Mouse (Mus musculus) mature B cell (primary cell): ENCODE data around the gene Gm49361.
"Not testable (repeated sequence)": the region's sequence is repeated elsewhere in the genome, so short reads cannot be mapped to it uniquely, and the experiment has no call there.

Experiments
- in situ Hi-C: fragments of 300-500 bp; cut with MboI; formaldehyde crosslinking; loops from 2 replicates; pipeline ENCODE4 v1.14.3; 2019

The Gm49361 gene

GRCm38 (mm10) chr14:57690681-57691080 is 55.2 kb downstream of the Gm49361 start:
- in situ Hi-C loops, result no loop called here

DNA sequence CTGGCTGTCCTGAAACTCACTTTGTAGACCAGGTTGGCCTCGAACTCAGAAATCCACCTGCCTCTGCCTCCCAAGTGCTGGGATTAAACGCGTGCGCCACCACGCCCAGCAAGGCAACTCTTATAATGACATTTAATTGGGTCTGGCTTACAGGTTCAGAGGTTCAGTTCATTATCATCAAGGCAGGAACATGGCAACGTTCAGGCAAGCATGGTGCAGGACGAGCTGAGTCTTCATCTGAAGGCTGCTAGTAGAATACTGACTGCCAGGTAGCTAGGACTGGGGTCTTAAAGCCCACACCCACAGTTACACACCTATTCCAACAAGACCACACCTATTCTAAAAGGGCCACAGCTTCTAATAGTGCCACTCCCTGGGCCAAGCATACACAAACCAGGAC is 57.8 kb downstream of the Gm49361 start:
- in situ Hi-C loops, result loop anchor here (10.0 kb wide), 1 partner anchor 227 kb away; no protein-coding TSS in a partner anchor

GRCm38 (mm10) chr14:57687441-57687840 is 58.5 kb downstream of the Gm49361 start:
- in situ Hi-C loops, result loop anchor here (10.0 kb wide), 1 partner anchor 227 kb away; no protein-coding TSS in a partner anchor

GRCm38 (mm10) chr14:57686647-57687046 is 59.3 kb downstream of the Gm49361 start:
- in situ Hi-C loops, result loop anchor here (10.0 kb wide), 1 partner anchor 228 kb away; no protein-coding TSS in a partner anchor

- in situ Hi-C loops, result loop anchor here (10.0 kb wide), 1 partner anchor 230 kb away; no protein-coding TSS in a partner anchor
Measured at GRCm38 (mm10) chr14:57684579-57684978, 61.3 kb downstream of the Gm49361 start.

GRCm38 (mm10) chr14:57682751-57683150 is 63.2 kb downstream of the Gm49361 start:
- in situ Hi-C loops, result loop anchor here (10.0 kb wide), 1 partner anchor 232 kb away; no protein-coding TSS in a partner anchor

- in situ Hi-C loops, result loop anchor here (10.0 kb wide), 1 partner anchor 235 kb away; no protein-coding TSS in a partner anchor
Measured at GRCm38 (mm10) chr14:57679958-57680535, 65.9 kb downstream of the Gm49361 start.

DNA sequence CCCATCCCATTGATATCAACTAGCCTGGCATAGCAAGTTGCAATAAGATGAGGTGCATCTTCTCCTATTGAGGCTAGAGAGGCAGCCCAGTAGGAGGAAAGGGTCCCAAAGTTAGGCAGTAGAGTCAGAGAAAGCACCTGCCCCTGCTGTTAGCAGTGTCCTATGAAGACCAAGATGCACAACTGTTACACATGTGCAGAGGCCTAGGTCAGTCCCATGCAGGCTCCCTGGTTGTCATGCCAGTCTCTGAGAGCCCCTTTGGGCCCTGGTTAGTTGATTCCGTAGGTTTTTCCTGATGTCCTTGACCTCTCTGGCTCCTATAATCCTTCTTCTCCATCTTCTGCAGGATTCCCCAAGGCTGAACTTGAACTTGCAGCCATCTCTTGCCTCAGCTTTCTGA is 66.4 kb downstream of the Gm49361 start:
- in situ Hi-C loops, result no loop called here

- in situ Hi-C loops, result no loop called here
Measured at GRCm38 (mm10) chr14:57675481-57675880, 70.4 kb downstream of the Gm49361 start.

- in situ Hi-C loops, result no loop called here
Measured at GRCm38 (mm10) chr14:57665628-57665950, 80.3 kb downstream of the Gm49361 start.

GRCm38 (mm10) chr14:57664822-57665627 is 80.9 kb downstream of the Gm49361 start, which contains the start of gene Xpo4:
Xpo4 (minus strand) TSS chr14:57665430.
- in situ Hi-C loops, result no loop called here

DNA sequence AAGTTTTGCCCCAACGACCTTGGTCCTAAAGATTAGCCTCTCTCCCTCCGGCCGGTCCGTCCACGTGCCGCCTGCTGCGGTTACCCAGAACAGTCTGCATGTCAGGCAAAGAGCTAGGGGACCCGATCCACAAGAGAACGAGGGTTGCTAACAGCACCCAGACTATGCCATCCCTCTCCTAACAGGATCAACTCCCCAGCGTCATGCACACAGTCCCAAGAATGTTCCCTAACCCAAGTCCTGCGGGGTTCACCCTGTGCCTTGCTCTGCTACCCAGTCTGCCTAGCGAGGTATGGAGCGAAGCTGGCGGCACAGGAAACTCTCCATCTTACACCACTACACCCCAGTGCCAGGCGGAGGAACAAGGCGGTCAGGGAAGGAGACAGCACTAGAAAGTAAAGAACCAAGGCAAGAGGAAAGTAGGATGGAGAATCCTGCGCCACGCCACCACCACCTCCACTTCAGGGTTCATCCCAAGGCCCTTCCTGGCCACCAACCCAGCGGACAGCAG is 81.5 kb downstream of the Gm49361 start:
- in situ Hi-C loops, result no loop called here

- in situ Hi-C loops, result no loop called here
Measured at GRCm38 (mm10) chr14:57663630-57664029, 82.3 kb downstream of the Gm49361 start.

- in situ Hi-C loops, result no loop called here
Measured at GRCm38 (mm10) chr14:57658301-57658700, 87.6 kb downstream of the Gm49361 start.

- in situ Hi-C loops, result no loop called here
Measured at GRCm38 (mm10) chr14:57657500-57657899, 88.4 kb downstream of the Gm49361 start.

- in situ Hi-C loops, result not testable (repeated sequence)
Measured at GRCm38 (mm10) chr14:57656519-57656918, 89.4 kb downstream of the Gm49361 start.

GRCm38 (mm10) chr14:57649501-57649900 is 96.4 kb downstream of the Gm49361 start:
- in situ Hi-C loops, result no loop called here

GRCm38 (mm10) chr14:57646155-57646554 is 99.7 kb downstream of the Gm49361 start:
- in situ Hi-C loops, result no loop called here

GRCm38 (mm10) chr14:57639153-57639552 is 106.8 kb downstream of the Gm49361 start:
- in situ Hi-C loops, result no loop called here

- in situ Hi-C loops, result no loop called here
Measured at GRCm38 (mm10) chr14:57634141-57634540, 111.8 kb downstream of the Gm49361 start.

- in situ Hi-C loops, result no loop called here
Measured at GRCm38 (mm10) chr14:57629595-57629994, 116.3 kb downstream of the Gm49361 start.

GRCm38 (mm10) chr14:57622934-57623333 is 123.0 kb downstream of the Gm49361 start:
- in situ Hi-C loops, result no loop called here

- in situ Hi-C loops, result no loop called here
Measured at GRCm38 (mm10) chr14:57621699-57622098, 124.2 kb downstream of the Gm49361 start.
